Mouse (Mus musculus): ENCODE measurements around the gene Pex12.

GRCm38 (mm10) chr11:83292251-83292587 lies 10.2 kb downstream of the Pex12 start:
- no peak for TF ChIP-seq CTCF (IDR thresholded peaks at IDR 0.05; ENCODE audit: low read depth, low read length)
- no peak for TF ChIP-seq POLR2A (IDR thresholded peaks at IDR 0.05; ENCODE audit: borderline replicate concordance, low read depth, low read length)

All from bone marrow macrophage, adult 2 months (primary cell).